Mouse (Mus musculus): Measurements from ENCODE around the gene Wdr82. TPM values are rescaled to one million over a fixed set of nuclear protein-coding genes. Genes with fewer than 3 reads are reported as not detected.

Wdr82 gene
- total RNA-seq (2021) = 10 to 100 TPM; 74.4 to 81.3 TPM
- long read RNA-seq, experiment 1, partial matches to known transcripts = 0 of 18 reads
- long read RNA-seq, experiment 1, other reads (novel, unspliced or antisense) = 14 of 18 reads
- long read RNA-seq, experiment 2, partial matches to known transcripts = 1 of 11 reads
- long read RNA-seq, experiment 2, other reads (novel, unspliced or antisense) = 6 of 11 reads

GRCm38 (mm10) chr9:106170556-106171345 lies at the start of gene Wdr82:
Wdr82 (plus strand) TSS chr9:106170928.
- DNase-seq = peak; percentile 92 to 96

DNA sequence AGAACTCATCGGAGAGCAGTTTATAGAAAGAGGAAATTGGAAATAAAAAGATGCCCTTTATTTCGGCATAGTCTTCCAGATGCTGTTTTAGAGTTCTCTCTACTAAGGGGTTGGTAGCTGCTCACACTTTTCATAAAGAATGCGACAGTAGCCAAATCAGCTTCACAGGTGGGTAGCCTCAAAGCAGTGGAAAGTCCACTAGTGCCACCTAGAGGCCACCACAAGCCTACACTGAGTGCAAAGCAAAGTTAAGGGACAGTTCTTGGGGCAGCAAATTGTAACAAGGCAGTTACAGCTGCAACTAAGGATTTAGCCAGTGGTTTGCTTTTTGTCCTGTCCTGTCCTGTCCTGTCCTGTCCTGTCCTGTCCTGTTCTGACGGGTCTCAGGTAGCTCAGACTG lies 47.1 kb upstream of the Wdr82 start:
- peak; percentile 26 to 51 for DNase-seq

DNA sequence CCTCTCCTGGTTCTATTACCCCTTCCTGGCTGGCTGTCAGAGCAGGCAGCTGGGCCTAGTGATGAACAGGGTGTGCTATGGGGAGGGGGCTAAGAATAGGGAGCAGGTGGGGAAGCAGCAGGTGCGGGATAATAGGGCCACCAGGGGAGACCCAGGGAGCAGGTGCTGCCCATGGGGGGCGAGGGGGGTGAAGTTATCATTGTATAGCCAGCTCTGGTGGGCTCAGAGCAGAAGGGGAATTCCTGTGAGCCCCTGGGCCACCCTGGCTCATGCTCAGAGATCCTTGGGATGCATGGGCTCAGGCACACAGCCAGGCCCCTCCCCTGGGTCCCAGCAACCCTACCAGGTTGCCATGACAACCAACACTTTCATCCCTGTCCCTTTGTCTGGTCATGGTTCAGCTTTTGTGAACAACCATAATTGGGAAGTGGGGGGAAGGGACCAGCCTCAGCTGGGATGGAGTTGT lies 43.9 kb upstream of the Wdr82 start:
- no peak for DNase-seq

DNA sequence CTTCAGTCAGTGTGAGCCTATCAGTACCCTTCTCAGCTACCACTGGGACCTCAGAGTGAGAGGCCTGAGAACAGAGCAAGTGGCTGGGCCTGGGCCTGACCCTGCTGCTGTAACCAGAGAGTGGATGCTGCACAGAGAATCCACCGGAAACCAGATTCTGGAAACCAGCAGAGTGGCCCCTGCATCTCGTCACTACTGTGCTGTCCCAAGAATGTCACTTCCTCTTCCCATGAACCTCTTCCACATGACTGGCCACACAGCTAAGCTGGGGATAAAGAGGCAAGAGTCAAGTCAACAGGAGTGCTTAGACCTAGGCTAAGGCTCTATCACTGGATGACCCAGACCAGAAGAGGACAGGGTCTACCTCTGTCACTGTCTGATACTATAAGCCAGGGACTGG lies 41.7 kb upstream of the Wdr82 start:
- no peak for DNase-seq

DNA sequence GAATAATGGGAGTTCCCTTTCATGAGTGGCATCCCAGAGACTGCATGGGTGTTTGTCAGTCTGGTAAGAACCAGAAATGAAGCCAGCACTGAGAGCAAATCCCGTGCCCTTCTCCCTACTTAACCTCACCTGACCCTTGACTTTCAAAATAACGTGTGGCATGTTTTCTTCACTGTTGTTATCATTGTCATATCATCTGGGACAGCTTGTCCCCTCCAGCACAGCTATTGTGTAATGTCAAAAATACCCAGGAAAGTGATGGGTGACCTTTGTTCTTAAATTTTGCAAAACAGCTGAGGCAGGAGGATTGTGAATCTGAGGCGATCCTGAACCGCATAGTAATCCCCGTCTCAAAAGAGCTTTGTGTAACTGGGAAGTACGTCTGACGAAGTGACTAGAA lies 40.5 kb upstream of the Wdr82 start:
- no peak for DNase-seq

GRCm38 (mm10) chr9:106137671-106138216 lies 33.0 kb upstream of the Wdr82 start:
- DNase-seq = no peak

GRCm38 (mm10) chr9:106139763-106140162 lies 31.0 kb upstream of the Wdr82 start:
- DNase-seq = peak; percentile 37 to 42

DNA sequence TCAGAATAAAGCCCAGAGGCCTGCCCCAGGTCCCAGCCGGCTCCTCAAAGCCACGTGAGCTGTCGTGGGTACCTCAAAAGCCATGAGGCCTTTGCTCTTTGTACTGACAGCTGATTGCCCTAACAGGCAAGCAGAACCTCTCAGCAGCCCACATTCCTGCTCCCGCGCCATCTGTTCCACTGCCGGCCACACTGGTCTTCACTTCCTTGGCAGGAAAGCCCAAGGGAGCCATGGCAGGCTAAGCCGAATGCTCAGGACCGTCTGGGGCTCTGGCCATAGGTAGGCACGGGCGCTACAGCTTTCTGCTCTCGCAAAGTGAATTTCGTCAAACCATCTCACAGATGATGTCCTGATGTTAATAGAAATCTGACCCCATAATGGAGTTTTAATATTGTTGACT lies 28.8 kb upstream of the Wdr82 start:
- no peak for DNase-seq

DNA sequence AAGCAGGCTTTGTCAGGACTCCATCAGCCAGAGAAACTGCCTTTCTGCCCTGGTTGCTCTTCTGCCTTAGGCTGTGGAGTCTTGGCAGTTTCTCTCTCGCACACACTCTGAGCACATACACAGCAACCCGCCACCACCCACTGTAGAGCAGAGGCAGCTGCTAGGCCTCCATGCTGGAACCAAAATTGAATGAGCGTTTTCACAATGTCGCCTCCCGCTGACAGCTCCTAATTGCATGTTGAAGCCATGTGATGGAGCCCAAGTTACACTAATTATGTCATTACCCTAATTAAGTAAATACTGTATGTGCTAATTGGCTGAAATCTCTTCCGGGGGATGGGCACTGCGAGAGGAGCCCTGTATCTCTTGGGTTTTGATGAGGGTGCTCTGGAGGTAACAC lies 26.6 kb upstream of the Wdr82 start:
- DNase-seq = no peak

DNA sequence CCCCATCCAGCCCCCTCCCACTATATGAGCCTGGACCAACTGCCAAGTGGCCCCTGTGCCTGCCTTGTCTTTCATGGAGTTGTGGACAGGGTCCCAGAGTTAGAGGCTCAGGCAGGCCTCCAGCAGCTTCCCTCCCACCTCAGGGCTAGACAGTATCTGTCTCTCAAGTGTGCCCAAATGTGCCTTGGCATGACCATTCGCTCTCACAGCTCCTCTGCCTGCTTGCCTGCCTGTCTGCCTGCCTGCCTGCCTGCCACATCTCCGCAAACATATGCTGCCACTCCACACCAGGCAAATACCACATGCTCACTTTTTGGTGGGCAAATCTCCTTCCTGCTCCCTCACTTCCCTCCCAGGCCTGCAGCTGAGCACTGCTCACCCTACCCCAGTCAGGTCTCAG lies 25.1 kb upstream of the Wdr82 start:
- DNase-seq = no peak

- no peak for DNase-seq
Observed at GRCm38 (mm10) chr9:106147281-106147680, 23.4 kb upstream of the Wdr82 start.

DNA sequence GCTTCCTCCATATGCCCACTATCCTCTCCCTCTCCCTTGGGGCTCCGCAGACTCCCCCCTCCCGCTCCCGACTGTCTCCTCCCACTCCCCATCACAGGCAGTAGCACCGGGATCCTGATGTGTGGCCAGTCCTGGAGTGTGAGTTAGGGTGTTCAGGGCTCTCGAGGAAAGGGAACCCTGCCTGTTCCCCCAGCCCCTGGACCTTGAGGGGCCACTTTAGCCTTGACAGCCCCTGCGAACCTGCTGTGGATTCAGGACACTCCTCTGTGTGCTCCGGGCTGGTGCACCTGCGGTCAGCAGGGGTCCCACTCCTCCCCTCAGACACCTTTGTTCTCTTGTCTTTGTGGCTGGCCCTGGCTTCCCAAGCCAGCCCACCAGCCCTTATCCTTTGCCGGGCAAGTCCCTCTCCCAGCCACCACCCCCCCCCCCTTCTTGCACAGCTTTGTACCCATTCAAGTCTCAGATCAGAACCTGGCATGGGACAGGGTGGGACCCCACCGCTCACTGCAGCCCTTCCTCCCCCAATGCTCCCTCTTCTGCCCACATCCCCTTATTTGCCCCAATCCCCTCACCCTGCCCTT lies 22.8 kb upstream of the Wdr82 start:
- DNase-seq = no peak

GRCm38 (mm10) chr9:106148541-106149398 lies 22.0 kb upstream of the Wdr82 start:
- DNase-seq = no peak

- DNase-seq = no peak
Observed at GRCm38 (mm10) chr9:106149399-106149754, 21.4 kb upstream of the Wdr82 start.

DNA sequence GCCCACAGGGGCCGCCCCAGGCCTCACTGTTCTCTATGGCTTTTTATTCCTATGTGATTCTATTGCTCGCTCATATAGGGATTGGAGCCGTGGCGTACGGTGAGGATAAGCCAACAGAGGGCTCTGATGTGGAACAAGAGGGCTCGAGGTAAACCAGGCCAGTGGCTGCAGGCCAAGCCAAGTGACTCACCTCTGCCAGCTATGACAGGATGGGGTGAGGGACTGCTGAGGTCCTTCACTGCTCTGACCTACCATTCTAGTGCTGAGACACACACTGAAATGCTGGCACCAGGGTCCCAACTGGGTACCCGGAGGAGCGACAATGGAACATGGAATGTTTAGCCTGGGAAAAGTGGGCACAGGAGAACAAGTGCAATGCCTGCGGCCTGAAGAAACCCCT lies 16.6 kb upstream of the Wdr82 start:
- DNase-seq = peak; percentile 88 to 89

- DNase-seq = peak; percentile 62 to 69
Observed at GRCm38 (mm10) chr9:106156419-106156818, 14.3 kb upstream of the Wdr82 start.

DNA sequence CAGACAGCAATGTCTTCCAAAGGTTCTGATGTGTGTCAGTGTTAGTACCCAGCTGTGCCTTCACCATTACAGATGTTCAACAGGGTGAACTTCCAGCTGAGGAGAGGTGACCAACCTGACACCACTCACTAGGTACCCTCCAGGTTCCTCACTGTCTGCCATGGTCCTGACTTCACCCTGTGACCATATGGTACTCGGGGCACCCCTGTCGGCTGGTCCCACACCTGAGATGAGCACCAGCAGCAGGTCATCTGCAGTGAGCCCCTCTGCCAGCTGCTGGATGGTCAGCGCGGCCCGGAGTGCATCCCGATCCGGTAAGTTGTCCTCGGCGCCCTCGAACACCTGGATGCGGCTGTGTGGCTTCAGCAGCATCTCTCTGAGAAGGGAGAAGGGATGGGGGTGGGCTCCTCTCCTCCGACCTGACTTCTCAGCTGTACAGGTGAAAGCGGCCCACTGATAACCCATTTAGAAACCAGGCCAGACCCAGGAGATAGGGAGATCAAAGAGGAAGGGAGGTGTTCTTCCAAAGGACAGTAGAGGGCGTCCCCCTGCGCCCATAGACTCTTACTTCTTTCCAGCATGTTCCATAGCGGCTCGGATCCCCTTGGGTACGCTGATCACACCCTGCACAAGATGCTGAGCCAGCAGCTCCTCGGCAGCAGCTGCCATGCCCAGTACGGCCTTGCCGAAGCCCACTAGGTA lies 13.7 kb upstream of the Wdr82 start:
- no peak for DNase-seq

- DNase-seq = no peak
Observed at GRCm38 (mm10) chr9:106157623-106157925, 13.2 kb upstream of the Wdr82 start.

GRCm38 (mm10) chr9:106158037-106158491 lies 12.7 kb upstream of the Wdr82 start, which contains the start of gene Glyctk:
Glyctk (minus strand) TSS chr9:106158138.
- no peak for DNase-seq

- DNase-seq = no peak
Observed at GRCm38 (mm10) chr9:106159237-106159636, 11.5 kb upstream of the Wdr82 start.

DNA sequence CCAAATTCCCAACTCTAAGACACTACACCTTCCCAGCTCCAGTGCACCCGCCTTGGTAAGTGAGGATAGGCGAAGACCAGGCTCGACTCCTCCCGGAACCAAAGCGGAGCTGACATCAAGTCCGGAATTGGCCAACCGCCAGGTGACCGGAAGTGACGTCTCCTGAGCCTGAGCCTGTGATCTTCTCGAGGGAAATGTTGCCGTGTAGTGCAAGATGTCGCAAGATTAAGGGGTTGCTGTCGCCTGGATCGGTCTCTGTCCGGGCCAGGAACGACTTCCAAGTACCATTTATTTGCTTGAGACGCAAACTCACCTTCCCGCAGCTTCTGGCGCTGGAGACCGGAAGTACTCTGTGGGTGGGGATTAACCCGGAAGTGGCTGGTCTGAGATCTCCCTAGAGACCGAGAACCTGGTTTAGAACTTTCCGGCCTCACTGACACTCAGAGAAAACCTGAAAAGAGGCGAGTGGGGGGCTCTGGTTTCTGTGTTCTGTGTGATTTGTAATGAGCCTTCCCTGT lies 10.9 kb upstream of the Wdr82 start:
- peak; percentile 97 for DNase-seq
